Mouse (Mus musculus) adrenal gland, postnatal 4 days (tissue): ENCODE measurements at regions not wholly inside any gene's neighbourhood (a gene's known extent, or its start where the extent isn't known, plus 50 kb on each side); places are given as distances from the start of the nearest gene placed in this dataset.
A peak's percentile ranks its signal among the peaks of the same experiment; 100 is the strongest.
"Not testable (repeated sequence)": the region's sequence is repeated elsewhere in the genome, so short reads cannot be mapped to it uniquely, and the experiment has no call there.

ENCODE experiments used
- DNase-seq, 2 experiments: peaks; one replicate each; pipeline ENCODE4 v3.0.0; 2021 to 2022; ENCODE audit warnings: low spot score in 2 of 2, mixed read lengths in 2 of 2

GRCm38 (mm10) chr5:45382804-45383203 lies 67.2 kb downstream of the Qdpr start:
- no peak for DNase-seq

GRCm38 (mm10) chr5:45378486-45378885 lies 71.5 kb downstream of the Qdpr start:
- DNase-seq = no peak

GRCm38 (mm10) chr5:45373069-45373468 lies 77.0 kb downstream of the Qdpr start:
- no peak for DNase-seq

- no peak for DNase-seq
Measured at GRCm38 (mm10) chr5:45368451-45368850, 81.6 kb downstream of the Qdpr start.

- no peak for DNase-seq
Measured at GRCm38 (mm10) chr5:45360189-45360588, 89.8 kb downstream of the Qdpr start.

- no peak for DNase-seq
Measured at GRCm38 (mm10) chr5:45340411-45340810, 109.6 kb downstream of the Qdpr start.

GRCm38 (mm10) chr5:45336801-45337200 lies 113.2 kb downstream of the Qdpr start:
- no peak for DNase-seq

GRCm38 (mm10) chr5:45324468-45324867 lies 125.6 kb downstream of the Qdpr start:
- not testable (repeated sequence) for DNase-seq

GRCm38 (mm10) chr5:45323500-45323899 lies 126.5 kb downstream of the Qdpr start:
- no peak for DNase-seq

DNA sequence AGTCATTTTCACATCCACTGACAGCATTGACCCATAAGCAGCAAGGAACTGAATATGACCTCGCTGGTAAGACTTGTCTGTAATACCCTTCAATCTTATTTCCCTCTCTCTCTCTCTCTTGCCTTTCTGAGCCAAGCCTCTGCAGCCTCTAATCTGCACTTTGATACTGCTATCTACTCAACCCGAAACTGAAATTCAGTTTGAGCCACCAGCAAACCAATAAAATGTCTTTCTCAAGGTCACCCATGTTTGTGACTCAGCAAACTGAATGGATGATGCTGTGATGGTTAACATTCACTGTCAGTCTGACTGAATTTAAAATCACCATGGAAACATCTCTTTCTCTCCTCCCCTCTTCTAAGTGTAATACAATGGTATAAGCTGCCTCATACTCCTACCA lies 132.0 kb downstream of the Qdpr start:
- no peak for DNase-seq

GRCm38 (mm10) chr5:45301120-45301519 lies 148.9 kb downstream of the Qdpr start:
- DNase-seq = no peak

DNA sequence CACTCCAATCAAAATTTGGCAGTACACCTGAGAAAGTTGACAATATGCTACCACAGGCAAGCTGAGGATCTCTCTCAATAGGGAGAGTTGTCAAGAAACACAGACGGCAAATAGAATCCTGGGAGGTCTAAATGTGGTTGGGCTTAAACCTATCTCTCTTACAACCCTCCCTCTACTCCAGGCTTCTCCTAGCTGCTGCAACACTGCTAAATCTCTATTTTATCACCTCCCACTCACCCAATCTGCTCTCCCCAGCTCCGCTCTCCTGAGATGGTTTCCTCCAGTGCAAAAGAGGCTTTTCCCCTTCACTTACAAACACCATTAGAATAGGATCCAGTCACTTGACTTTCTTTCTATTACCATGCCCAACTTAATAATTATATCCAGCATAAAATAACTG lies 151.2 kb downstream of the Qdpr start:
- DNase-seq = no peak

DNA sequence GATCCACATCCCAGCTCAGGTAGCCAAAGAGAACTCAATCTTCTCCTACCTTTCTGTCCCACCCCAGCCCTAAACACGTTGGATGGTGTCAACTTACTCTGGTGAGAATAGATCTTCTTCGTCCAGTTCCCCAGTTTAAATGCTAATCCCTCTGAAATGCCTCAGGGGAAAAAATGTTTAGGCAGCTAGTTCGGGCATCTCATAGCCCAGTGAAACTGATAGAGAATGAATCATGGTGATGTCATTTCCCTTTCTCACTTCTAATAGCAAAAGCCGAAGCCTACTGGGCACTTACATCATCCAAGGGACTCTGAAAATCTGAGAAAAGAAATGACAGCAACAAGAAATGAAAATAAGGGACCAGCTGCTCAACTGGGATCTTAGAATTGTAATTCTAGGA lies 154.9 kb downstream of the Qdpr start:
- DNase-seq = no peak

GRCm38 (mm10) chr5:45292833-45293546 lies 157.0 kb downstream of the Qdpr start:
- no peak for DNase-seq

- peak in 1 of 2 experiments; percentile 15 for DNase-seq
Measured at GRCm38 (mm10) chr5:45292383-45292782, 157.7 kb downstream of the Qdpr start.

GRCm38 (mm10) chr5:45291752-45292151 lies 158.3 kb downstream of the Qdpr start:
- DNase-seq = no peak

- DNase-seq = no peak
Measured at GRCm38 (mm10) chr5:45291276-45291675, 158.8 kb downstream of the Qdpr start.

DNA sequence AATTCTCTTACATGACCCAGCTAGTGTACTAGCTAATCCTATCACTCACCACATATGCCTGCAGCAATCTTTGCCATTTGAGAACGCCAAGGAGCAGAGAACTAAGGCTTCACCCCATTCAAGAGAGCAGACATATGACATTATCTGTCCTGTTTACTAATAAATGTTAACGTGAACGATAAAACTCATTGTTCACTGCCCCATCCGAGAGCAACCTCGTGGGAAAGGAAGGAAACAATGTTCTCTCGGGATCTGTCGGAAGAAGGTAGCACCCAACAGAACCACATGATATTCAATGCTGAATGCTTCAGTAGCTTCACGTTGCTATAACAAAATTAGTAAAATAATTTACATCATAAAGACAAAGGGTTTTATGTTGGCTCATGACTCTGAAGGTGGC lies 163.6 kb downstream of the Qdpr start:
- DNase-seq = no peak

- no peak for DNase-seq
Measured at GRCm38 (mm10) chr5:45284680-45285079, 165.4 kb downstream of the Qdpr start.

GRCm38 (mm10) chr5:45283908-45284415 lies 166.1 kb downstream of the Qdpr start:
- DNase-seq = no peak

- DNase-seq = no peak
Measured at GRCm38 (mm10) chr5:45282207-45282930, 167.7 kb downstream of the Qdpr start.

DNA sequence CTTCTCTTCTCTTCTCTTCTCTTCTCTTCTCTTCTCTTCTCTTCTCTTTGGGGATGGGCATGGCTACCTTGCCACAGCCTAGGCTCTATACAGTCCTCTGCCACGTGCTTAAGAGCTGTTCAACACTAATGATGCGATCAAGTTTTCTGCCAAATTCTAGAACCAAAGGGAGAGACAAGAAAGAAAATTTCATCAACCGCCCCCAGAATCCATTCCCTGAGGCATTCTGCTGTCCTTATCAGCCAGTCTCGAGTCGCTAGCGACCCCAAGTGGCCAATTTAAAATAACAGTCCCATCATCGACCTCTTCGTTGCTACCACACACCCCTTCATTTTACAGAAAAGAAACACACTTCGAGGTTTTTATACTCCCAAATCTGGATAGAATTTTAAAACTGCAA lies 171.5 kb downstream of the Qdpr start:
- peak; percentile 21 to 73 for DNase-seq

DNA sequence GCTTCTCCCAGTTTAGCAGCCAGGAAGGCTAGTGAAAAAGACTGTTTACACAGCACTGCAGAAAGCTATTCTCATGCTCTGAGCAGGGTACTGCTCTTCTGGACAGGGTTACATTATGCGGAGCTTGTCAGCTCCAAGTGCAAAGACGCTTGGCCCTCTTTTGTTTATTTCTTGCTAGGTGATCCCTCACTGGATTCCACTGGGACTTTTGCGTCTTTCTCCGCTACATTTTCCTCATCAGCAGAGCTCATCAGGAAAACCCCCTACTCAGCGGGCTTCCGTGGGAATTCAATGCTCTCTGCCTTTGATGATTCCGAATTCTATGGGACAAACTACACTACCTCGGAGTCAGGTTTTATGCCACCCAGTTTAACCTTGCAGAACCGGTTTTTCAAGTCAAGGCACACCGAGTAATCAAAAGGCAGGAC lies 172.0 kb downstream of the Qdpr start:
- no peak for DNase-seq
